Mouse (Mus musculus) right cerebral cortex, postnatal 25 days (tissue): Measurements from ENCODE around the gene Abcc8.
A peak's percentile ranks its signal among the peaks of the same experiment; 100 is the strongest.

ENCODE experiments used
- DNase-seq: peaks from one replicate; pipeline ENCODE4 v3.0.0; 2022

Abcc8 gene

GRCm38 (mm10) chr7:46154498-46155488 is 25.0 kb downstream of the Abcc8 start:
- DNase-seq: no peak

GRCm38 (mm10) chr7:46152819-46153351 is 26.9 kb downstream of the Abcc8 start:
- no peak for DNase-seq

- no peak for DNase-seq
These were observed 32.4 kb downstream of the Abcc8 start for GRCm38 (mm10) chr7:46147417-46147816.

- DNase-seq: no peak
These were observed 33.0 kb downstream of the Abcc8 start for GRCm38 (mm10) chr7:46146675-46147308.

GRCm38 (mm10) chr7:46144061-46144460 is 35.8 kb downstream of the Abcc8 start:
- no peak for DNase-seq

GRCm38 (mm10) chr7:46138329-46138930 is 41.4 kb downstream of the Abcc8 start:
- peak; percentile 36 for DNase-seq

GRCm38 (mm10) chr7:46133858-46134257 is 46.0 kb downstream of the Abcc8 start:
- DNase-seq: no peak

GRCm38 (mm10) chr7:46132229-46132628 is 47.6 kb downstream of the Abcc8 start:
- DNase-seq: no peak

GRCm38 (mm10) chr7:46131806-46132205 is 48.0 kb downstream of the Abcc8 start:
- DNase-seq: peak; percentile 42

- peak; percentile 35 for DNase-seq
These were observed 48.6 kb downstream of the Abcc8 start for GRCm38 (mm10) chr7:46131266-46131665.

- DNase-seq: no peak
These were observed 49.1 kb downstream of the Abcc8 start for GRCm38 (mm10) chr7:46130723-46131122.

- DNase-seq: no peak
These were observed 50.2 kb downstream of the Abcc8 start for GRCm38 (mm10) chr7:46129463-46130179.

- DNase-seq: no peak
These were observed 51.6 kb downstream of the Abcc8 start for GRCm38 (mm10) chr7:46128196-46128595.

- DNase-seq: no peak
These were observed 54.5 kb downstream of the Abcc8 start for GRCm38 (mm10) chr7:46125340-46125739.

- DNase-seq: no peak
These were observed 55.4 kb downstream of the Abcc8 start for GRCm38 (mm10) chr7:46124460-46124859.

- DNase-seq: no peak
These were observed 56.9 kb downstream of the Abcc8 start for GRCm38 (mm10) chr7:46122964-46123363.

- no peak for DNase-seq
These were observed 62.8 kb downstream of the Abcc8 start for GRCm38 (mm10) chr7:46117035-46117434.

GRCm38 (mm10) chr7:46116118-46116581 is 63.7 kb downstream of the Abcc8 start:
- no peak for DNase-seq

GRCm38 (mm10) chr7:46113435-46113834 is 66.4 kb downstream of the Abcc8 start:
- DNase-seq: no peak

GRCm38 (mm10) chr7:46111938-46112337 is 67.9 kb downstream of the Abcc8 start:
- no peak for DNase-seq

GRCm38 (mm10) chr7:46111212-46111817 is 68.5 kb downstream of the Abcc8 start:
- no peak for DNase-seq

- DNase-seq: no peak
These were observed 69.8 kb downstream of the Abcc8 start for GRCm38 (mm10) chr7:46110079-46110478.
